Mouse (Mus musculus): ENCODE measurements around the gene Hoxc11.

The Hoxc11 gene

GRCm38 (mm10) chr15:102937036-102937666 lies 17.1 kb upstream of the Hoxc11 start:
- DNase-seq, result no peak

- no peak for DNase-seq
Measured at GRCm38 (mm10) chr15:102939256-102940155, 14.7 kb upstream of the Hoxc11 start.

GRCm38 (mm10) chr15:102942739-102943467 lies 11.3 kb upstream of the Hoxc11 start:
- DNase-seq, result no peak

- DNase-seq, result no peak
Measured at GRCm38 (mm10) chr15:102943468-102943813, 10.8 kb upstream of the Hoxc11 start.

GRCm38 (mm10) chr15:102945185-102946077 lies 8.8 kb upstream of the Hoxc11 start:
- DNase-seq, result no peak

- no peak for DNase-seq
Measured at GRCm38 (mm10) chr15:102947276-102947675, 7.0 kb upstream of the Hoxc11 start.

GRCm38 (mm10) chr15:102948842-102949241 lies 5.4 kb upstream of the Hoxc11 start:
- DNase-seq, result no peak

- DNase-seq, result no peak
Measured at GRCm38 (mm10) chr15:102949696-102950095, 4.5 kb upstream of the Hoxc11 start.

- DNase-seq, result no peak
Measured at GRCm38 (mm10) chr15:102950877-102951276, 3.4 kb upstream of the Hoxc11 start.

- no peak for DNase-seq
Measured at GRCm38 (mm10) chr15:102953561-102953960, 666 bp upstream of the Hoxc11 start.

GRCm38 (mm10) chr15:102955007-102955382 lies 768 bp downstream of the Hoxc11 start:
- no peak for DNase-seq

- DNase-seq, result no peak
Measured at GRCm38 (mm10) chr15:102955833-102956640, 1.8 kb downstream of the Hoxc11 start.

GRCm38 (mm10) chr15:102956906-102957305 lies 2.7 kb downstream of the Hoxc11 start:
- no peak for DNase-seq

- no peak for DNase-seq
Measured at GRCm38 (mm10) chr15:102959663-102960191, 5.5 kb downstream of the Hoxc11 start.

GRCm38 (mm10) chr15:102961728-102962127 lies 7.5 kb downstream of the Hoxc11 start:
- no peak for DNase-seq

GRCm38 (mm10) chr15:102962492-102962891 lies 8.3 kb downstream of the Hoxc11 start:
- no peak for DNase-seq

GRCm38 (mm10) chr15:102963259-102963658 lies 9.0 kb downstream of the Hoxc11 start:
- no peak for DNase-seq

GRCm38 (mm10) chr15:102963671-102964640 lies 9.7 kb downstream of the Hoxc11 start:
- DNase-seq, result no peak

- DNase-seq, result no peak
Measured at GRCm38 (mm10) chr15:102965003-102965891, 11.0 kb downstream of the Hoxc11 start.

Measured in right cerebral cortex, adult 18-20 months (tissue).